Mouse (Mus musculus): ENCODE data around the gene Cpz.

Gene Cpz

GRCm38 (mm10) chr5:35525469-35526123 is at the start of gene Cpz:
Gene Cpz (minus strand): TSS chr5:35525698.
- no peak for DNase-seq

- peak; percentile 88 to 93 for DNase-seq
These were observed 49.4 kb upstream of the Cpz start, which contains the start of gene Trmt44 for GRCm38 (mm10) chr5:35574653-35575599. Gene Trmt44 (minus strand): TSS chr5:35575070.

- DNase-seq, result no peak
These were observed 46.0 kb upstream of the Cpz start for GRCm38 (mm10) chr5:35571546-35571945.

GRCm38 (mm10) chr5:35566632-35567031 is 41.1 kb upstream of the Cpz start:
- DNase-seq, result no peak

GRCm38 (mm10) chr5:35565217-35565616 is 39.7 kb upstream of the Cpz start:
- peak; percentile 65 to 75 for DNase-seq

- DNase-seq, result peak in 1 of 2 experiments; percentile 79
These were observed 38.0 kb upstream of the Cpz start for GRCm38 (mm10) chr5:35563449-35563848.

- DNase-seq, result no peak
These were observed 37.1 kb upstream of the Cpz start for GRCm38 (mm10) chr5:35562616-35563015.

GRCm38 (mm10) chr5:35559447-35559846 is 33.9 kb upstream of the Cpz start:
- no peak for DNase-seq

GRCm38 (mm10) chr5:35557946-35558621 is 32.6 kb upstream of the Cpz start:
- DNase-seq, result no peak

GRCm38 (mm10) chr5:35556393-35556792 is 30.9 kb upstream of the Cpz start:
- DNase-seq, result no peak

- no peak for DNase-seq
These were observed 27.5 kb upstream of the Cpz start for GRCm38 (mm10) chr5:35552838-35553539.

- DNase-seq, result no peak
These were observed 26.6 kb upstream of the Cpz start for GRCm38 (mm10) chr5:35551855-35552837.

- no peak for DNase-seq
These were observed 20.6 kb upstream of the Cpz start for GRCm38 (mm10) chr5:35546127-35546526.

GRCm38 (mm10) chr5:35541059-35541790 is 15.7 kb upstream of the Cpz start:
- DNase-seq, result no peak

GRCm38 (mm10) chr5:35540555-35540954 is 15.1 kb upstream of the Cpz start:
- no peak for DNase-seq

- DNase-seq, result no peak
These were observed 14.1 kb upstream of the Cpz start for GRCm38 (mm10) chr5:35539576-35539975.

GRCm38 (mm10) chr5:35538022-35538421 is 12.5 kb upstream of the Cpz start:
- no peak for DNase-seq

- DNase-seq, result no peak
These were observed 12.0 kb upstream of the Cpz start for GRCm38 (mm10) chr5:35537474-35537873.

- no peak for DNase-seq
These were observed 10.8 kb upstream of the Cpz start for GRCm38 (mm10) chr5:35536271-35536670.

GRCm38 (mm10) chr5:35531586-35531985 is 6.1 kb upstream of the Cpz start:
- DNase-seq, result peak in 1 of 2 experiments; percentile 37

GRCm38 (mm10) chr5:35530442-35530841 is 4.9 kb upstream of the Cpz start:
- peak in 1 of 2 experiments; percentile 26 for DNase-seq

Data from kidney, adult 8-10 months (tissue).